Mouse (Mus musculus) MEL (cell line): Measurements from ENCODE around the gene Dusp12.

Experiments
- CTCF ChIP-seq, 3 experiments: IDR thresholded peaks in 2 of 3; conservative IDR thresholded peaks in 1 of 3; 2 replicates each; pipeline ENCODE4 v1.5.1; 2011 to 2012; ENCODE audit warnings: low read length in 3 of 3, low read depth in 2 of 3, mild to moderate bottlenecking in 2 of 3, improper control_type of control experiment in 1 of 3, inconsistent platforms in 1 of 3, mixed read lengths in 1 of 3, moderate library complexity in 1 of 3; ENCODE audit not compliant: control insufficient read depth in 1 of 3, insufficient read depth in 1 of 3, poor library complexity in 1 of 3, severe bottlenecking in 1 of 3
- EP300 ChIP-seq, 2 experiments: IDR thresholded peaks; 2 replicates each; pipeline ENCODE4 v1.6.1; 2011; ENCODE audit warnings: improper control_type of control experiment in 2 of 2, low read length in 2 of 2, low read depth in 1 of 2, mild to moderate bottlenecking in 1 of 2
- ETS1 ChIP-seq: IDR thresholded peaks from 2 replicates; pipeline ENCODE4 v1.6.1; 2012; ENCODE audit warnings: low read depth, mild to moderate bottlenecking, inconsistent platforms, low read length, improper control_type of control experiment, moderate library complexity
- GABPA ChIP-seq: IDR thresholded peaks from 2 replicates; pipeline ENCODE4 v1.6.1; 2012; ENCODE audit warnings: low read depth, mild to moderate bottlenecking, inconsistent platforms, low read length, improper control_type of control experiment, moderate library complexity
- GATA1 ChIP-seq: IDR thresholded peaks from 2 replicates; pipeline ENCODE4 v1.6.1; 2011; ENCODE audit warnings: low read depth, low read length, improper control_type of control experiment
- MAFK ChIP-seq: IDR thresholded peaks from 2 replicates; pipeline ENCODE4 v1.6.1; 2011; ENCODE audit warnings: low read depth, mild to moderate bottlenecking, low read length, improper control_type of control experiment, borderline replicate concordance
- MXI1 ChIP-seq: IDR thresholded peaks from 2 replicates; pipeline ENCODE4 v1.6.1; 2011; ENCODE audit warnings: mild to moderate bottlenecking, low read depth, low read length, improper control_type of control experiment
- MYC ChIP-seq: IDR thresholded peaks from 2 replicates; pipeline ENCODE4 v1.6.1; 2011; ENCODE audit warnings: low read depth, mild to moderate bottlenecking, low read length, improper control_type of control experiment, moderate library complexity
- NRF1 ChIP-seq: IDR thresholded peaks from 2 replicates; pipeline ENCODE4 v1.6.1; 2014; ENCODE audit warnings: low read depth, mild to moderate bottlenecking, inconsistent platforms, low read length, improper control_type of control experiment, moderate library complexity; ENCODE audit not compliant: poor library complexity, insufficient read depth, severe bottlenecking
- POLR2A ChIP-seq, 2 experiments: IDR thresholded peaks; 2 replicates each; pipeline ENCODE4 v1.6.1; 2011 to 2012; ENCODE audit warnings: low read length in 2 of 2, mild to moderate bottlenecking in 2 of 2, control low read depth in 1 of 2, improper control_type of control experiment in 1 of 2, low read depth in 1 of 2, moderate library complexity in 1 of 2; ENCODE audit not compliant: control insufficient read depth in 1 of 2, insufficient read depth in 1 of 2, poor library complexity in 1 of 2
- POLR2AphosphoS2 ChIP-seq: IDR thresholded peaks from 2 replicates; pipeline ENCODE4 v1.6.1; 2011; ENCODE audit warnings: low read length, improper control_type of control experiment
- POLR2AphosphoS5 ChIP-seq: IDR thresholded peaks from 2 replicates; pipeline ENCODE4 v1.6.1; 2012; ENCODE audit warnings: low read depth, borderline replicate concordance, mild to moderate bottlenecking, inconsistent platforms, low read length, moderate library complexity, mixed read lengths
- RCOR1 ChIP-seq: IDR thresholded peaks from 2 replicates; pipeline ENCODE4 v1.6.1; 2012; ENCODE audit warnings: low read depth, mild to moderate bottlenecking, inconsistent platforms, low read length, improper control_type of control experiment
- ZC3H11A ChIP-seq: IDR thresholded peaks from 2 replicates; pipeline ENCODE4 v1.6.1; 2012; ENCODE audit warnings: low read depth, mild to moderate bottlenecking, inconsistent platforms, low read length, improper control_type of control experiment

- TF ChIP-seq RCOR1, result no peak
- TF ChIP-seq POLR2A (IDR thresholded peaks at IDR 0.05; ENCODE audit: control insufficient read depth in 1 of 2, insufficient read depth in 1 of 2, low read depth in 1 of 2, low read length in 2 of 2, poor library complexity in 1 of 2), result no peak
- no peak for TF ChIP-seq NRF1
- no peak for TF ChIP-seq MAFK
- TF ChIP-seq CTCF (IDR thresholded peaks at IDR 0.05 in 2 of 3, conservative IDR thresholded peaks at IDR 0.05 in 1 of 3; ENCODE audit: control insufficient read depth in 1 of 3, insufficient read depth in 1 of 3, low read depth in 2 of 3, low read length in 3 of 3, poor library complexity in 1 of 3, severe bottlenecking in 1 of 3), result no peak
- TF ChIP-seq ETS1, result peak; percentile 74
- TF ChIP-seq EP300 (IDR thresholded peaks at IDR 0.05; ENCODE audit: low read depth in 1 of 2, low read length in 2 of 2), result peak; percentile 80 to 81
- no peak for TF ChIP-seq ZC3H11A
- TF ChIP-seq POLR2AphosphoS5, result no peak
- TF ChIP-seq GATA1, result peak; percentile 61
- TF ChIP-seq POLR2AphosphoS2, result no peak
- TF ChIP-seq MXI1, result peak; percentile 65
- no peak for TF ChIP-seq GABPA
- no peak for TF ChIP-seq MYC
Observed at GRCm38 (mm10) chr1:170855056-170855760, 30.1 kb downstream of the Dusp12 start.
